Mouse (Mus musculus) 3134 (cell line): ENCODE measurements at regions not wholly inside any gene's neighbourhood (a gene's known extent, or its start where the extent isn't known, plus 50 kb on each side); places are given as distances from the start of the nearest gene placed in this dataset.

ENCODE experiments used
- DNase-seq: peaks from one replicate; pipeline ENCODE4 v3.0.0-alpha.2; 2011; ENCODE audit warnings: low spot score; ENCODE audit not compliant: insufficient read length; ENCODE audit errors: extremely low read depth

DNA sequence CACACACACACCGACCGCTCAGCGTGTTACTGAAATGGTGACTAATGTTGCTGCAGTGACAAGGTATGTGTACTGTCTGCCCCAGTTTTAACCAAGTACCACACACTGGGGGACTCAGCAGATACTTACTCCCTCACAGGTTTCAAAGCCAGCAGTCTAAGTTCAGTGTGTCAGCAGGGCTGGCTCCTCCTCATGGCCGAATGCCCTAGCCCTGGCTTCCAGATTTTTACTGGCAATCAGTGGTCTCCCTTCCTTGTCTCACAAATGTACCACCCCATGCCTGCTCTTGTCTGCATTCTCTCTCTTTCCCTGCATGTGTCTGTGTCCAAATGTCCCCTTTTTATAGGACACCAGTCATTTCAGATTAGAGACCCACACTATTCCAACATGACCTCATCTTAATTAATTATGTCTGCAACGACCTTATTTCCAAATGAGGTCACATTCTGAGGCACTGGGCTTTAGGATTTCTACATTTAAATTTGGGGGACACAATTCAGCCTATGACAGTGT lies 114.7 kb downstream of the Uri1 start:
- DNase-seq = no peak

- no peak for DNase-seq
Measured at GRCm38 (mm10) chr7:37893885-37894284, 120.4 kb upstream of the Zfp536 start.

DNA sequence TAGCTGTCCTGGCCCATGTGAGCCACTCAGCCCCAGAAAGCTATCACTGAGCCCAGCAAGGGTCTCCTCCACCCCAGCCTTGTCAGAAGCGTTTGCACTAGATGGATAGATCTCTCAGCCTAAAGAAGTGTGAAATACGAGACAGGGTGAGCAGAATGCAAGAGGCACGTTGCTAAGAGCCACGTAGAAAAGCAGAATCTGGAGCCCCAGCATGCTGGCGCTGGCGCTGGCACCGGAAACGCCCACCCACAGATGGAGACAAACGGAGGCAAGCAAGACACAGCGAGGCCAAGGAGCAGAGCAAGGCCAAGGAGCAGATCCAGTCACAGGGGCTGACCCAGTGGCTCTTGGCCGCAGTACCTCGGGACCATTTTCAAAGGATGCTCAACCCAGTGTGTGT lies 100.9 kb upstream of the Zfp536 start:
- no peak for DNase-seq

- DNase-seq = no peak
Measured at GRCm38 (mm10) chr7:37870956-37871355, 97.5 kb upstream of the Zfp536 start.

DNA sequence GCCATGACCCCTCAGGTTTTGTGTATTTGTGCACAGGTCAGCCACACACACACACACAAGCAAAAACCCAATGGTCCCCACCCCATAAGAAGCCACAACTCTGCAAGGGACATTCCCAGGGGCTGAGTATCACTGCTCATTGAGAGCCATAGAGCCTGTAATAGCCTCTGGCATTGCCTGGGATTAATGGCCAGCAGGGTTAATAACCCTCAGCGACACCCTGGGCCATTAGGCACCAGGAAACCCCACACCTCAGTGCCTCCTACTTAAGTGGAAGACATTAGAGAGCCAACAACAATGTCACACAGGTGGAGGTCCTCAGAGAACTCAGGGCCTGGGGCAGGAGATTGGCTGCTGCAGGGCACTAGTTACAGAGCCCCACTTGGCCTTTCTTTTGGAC lies 93.0 kb upstream of the Zfp536 start:
- no peak for DNase-seq

- DNase-seq = peak; percentile 21
Measured at GRCm38 (mm10) chr7:37851471-37851870, 78.0 kb upstream of the Zfp536 start.

GRCm38 (mm10) chr7:37845201-37845600 lies 71.8 kb upstream of the Zfp536 start:
- DNase-seq = no peak

GRCm38 (mm10) chr7:37842000-37842513 lies 68.6 kb upstream of the Zfp536 start:
- DNase-seq = no peak

DNA sequence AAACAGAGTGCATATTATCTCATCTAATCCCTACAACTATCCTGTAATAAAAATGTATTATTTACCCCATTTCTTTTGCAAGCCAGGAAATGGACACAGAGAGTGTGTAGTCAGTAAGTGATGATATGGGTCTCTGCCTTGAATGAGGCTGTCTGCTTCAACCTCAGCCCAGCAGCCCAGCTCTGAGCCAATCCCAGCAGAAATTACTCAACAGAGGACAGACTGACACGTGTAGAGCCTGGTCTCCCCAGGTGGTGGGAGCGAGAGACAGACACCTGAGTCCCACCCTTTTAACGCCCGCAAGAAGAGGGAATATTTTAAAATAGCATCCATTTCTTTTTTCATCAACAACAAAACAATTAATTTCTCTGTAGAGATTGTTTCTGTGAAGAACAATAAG lies 68.1 kb upstream of the Zfp536 start:
- DNase-seq = no peak

- no peak for DNase-seq
Measured at GRCm38 (mm10) chr7:37837883-37838282, 64.4 kb upstream of the Zfp536 start.

DNA sequence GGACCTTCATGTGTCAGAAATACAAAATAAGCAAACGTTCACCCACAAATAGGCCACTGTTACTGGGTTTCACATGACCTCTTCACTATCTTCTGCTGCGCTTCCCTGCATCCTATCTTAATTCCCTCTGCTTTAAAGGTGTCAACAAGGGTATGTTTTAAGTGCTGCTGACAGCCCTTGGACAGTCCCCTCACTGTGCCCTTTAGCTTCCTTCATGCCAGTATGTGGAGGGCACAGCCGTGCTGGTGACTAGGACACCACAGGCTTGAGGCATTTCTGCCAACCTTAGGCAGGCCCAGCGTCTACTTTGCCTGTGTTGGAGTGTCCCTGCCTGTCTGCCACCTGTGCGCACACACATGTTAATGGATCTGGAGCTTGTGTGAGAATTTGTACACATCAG lies 63.9 kb upstream of the Zfp536 start:
- DNase-seq = no peak

GRCm38 (mm10) chr7:37833420-37833819 lies 60.0 kb upstream of the Zfp536 start:
- DNase-seq = no peak

DNA sequence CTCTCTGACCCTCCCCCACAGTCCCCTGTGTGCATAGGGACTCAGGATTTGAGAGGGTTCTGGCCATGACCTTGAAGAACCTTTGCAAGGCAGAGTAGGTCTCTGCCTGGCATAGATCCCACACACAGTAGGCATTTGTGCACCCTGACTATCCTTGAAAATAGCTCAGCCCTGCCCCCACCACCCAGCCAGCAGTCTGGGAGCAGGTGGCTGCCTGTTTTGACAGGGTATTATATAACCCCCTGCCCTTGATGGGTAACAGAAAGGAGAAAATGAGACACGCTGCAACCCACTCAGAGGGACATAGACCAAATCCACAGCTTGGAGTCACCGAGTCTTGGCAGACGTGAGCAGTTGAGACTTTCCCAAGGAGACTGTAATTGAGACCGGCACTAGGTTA lies 58.9 kb upstream of the Zfp536 start:
- DNase-seq = no peak

DNA sequence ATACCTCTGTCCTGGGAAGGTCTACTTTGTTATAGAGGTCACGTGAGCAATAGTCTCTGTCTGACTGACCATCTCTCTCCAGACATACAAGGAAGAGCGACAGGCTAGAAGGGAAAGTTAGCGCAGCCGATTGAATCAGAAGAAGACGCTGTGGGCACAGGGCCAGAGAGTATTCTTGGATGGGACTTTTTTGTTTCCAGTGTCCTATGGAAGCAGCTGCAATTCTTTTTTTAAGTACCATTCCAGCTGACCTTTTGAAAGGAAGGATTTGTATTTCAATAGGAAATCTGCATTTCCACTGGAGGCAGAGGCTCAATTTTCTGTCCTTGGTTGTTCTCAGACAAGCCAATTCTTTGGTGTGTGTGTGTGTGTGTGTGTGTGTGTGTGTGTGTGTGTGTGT lies 52.3 kb upstream of the Zfp536 start:
- no peak for DNase-seq
